Mouse (Mus musculus) A20 (cell line): Measurements from ENCODE around the gene Qser1.
"Not testable (repeated sequence)": the region's sequence is repeated elsewhere in the genome, so short reads cannot be mapped to it uniquely, and the experiment has no call there.

Source experiments
- DNase-seq: peaks from one replicate; pipeline ENCODE4 v3.0.0-alpha.2; 2011; ENCODE audit warnings: low read depth, low spot score

Gene Qser1

GRCm38 (mm10) chr2:104816371-104816827 is at the start of gene Qser1:
Gene Qser1, minus strand, starts transcription at chr2:104816760.
- no peak for DNase-seq

DNA sequence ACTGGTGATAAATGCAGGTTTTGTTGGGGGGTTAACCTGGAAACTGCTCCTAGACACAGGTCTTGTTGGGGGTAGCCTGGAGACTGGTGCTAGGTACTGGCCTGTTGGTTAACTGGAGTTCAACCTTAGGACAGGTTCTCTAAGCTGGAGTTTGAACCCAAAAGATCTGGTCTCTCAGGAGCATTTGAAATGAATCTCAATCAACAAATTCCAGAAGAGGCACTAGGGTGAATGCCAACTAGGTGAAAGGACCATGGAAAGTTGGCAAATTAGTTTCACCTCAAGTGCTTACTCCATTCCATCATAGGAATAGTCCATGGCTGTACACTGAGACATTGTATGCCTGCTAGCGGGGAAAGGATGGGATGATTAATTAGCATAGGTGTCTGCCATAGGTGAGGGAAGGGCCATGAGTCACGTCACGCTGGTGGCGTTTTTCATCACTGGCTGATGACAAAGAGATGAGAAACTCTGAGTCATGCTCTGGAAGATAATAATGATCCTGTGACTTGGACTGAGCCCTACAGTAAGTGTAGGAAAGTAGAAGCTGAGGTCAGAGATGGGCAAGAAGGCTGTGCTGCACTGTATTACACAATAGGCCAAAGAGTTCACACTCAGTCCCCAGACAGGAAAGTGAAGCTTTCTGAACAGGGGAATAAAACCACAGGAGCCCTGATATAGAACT is 47.8 kb upstream of the Qser1 start:
- DNase-seq, result no peak

DNA sequence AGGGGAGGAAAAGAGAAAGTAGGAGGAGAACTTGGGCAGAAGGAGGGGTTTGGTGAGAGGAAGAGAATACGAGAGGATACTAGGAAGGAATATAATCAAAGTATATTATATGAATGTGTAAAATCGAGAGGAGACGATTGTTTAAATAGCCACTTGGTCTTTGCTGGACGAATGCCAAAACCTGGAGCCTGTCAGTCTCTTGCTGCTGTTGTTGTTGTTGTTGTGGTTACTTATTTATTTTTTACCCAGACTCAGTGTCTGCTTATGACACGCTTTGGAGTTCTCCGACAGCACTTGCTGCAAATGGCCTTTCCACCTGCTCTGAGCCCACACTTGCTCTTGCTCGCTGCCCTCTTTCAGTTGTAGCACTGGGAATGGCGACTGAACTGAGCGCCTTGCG is 43.9 kb upstream of the Qser1 start:
- no peak for DNase-seq

DNA sequence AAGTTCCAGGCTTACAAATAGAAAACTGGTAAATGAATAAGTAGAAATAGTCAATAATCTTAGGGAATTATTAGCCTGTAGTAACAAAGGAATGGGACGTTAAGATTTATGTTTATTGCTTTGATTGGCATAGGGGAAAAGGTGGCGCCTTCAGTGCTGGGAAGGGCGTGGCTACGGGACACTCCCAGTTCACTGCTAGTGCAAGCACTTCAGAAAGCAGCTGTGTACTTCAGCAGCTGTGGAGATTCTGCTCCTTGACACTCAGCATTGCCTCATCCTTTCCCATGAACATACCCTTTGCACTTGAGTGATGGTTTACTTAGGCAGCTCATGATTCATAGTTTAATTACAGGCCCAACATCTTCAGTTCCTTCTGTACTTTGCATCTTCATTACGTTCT is 42.5 kb upstream of the Qser1 start:
- DNase-seq, result no peak

GRCm38 (mm10) chr2:104858083-104858482 is 41.5 kb upstream of the Qser1 start:
- DNase-seq, result not testable (repeated sequence)

DNA sequence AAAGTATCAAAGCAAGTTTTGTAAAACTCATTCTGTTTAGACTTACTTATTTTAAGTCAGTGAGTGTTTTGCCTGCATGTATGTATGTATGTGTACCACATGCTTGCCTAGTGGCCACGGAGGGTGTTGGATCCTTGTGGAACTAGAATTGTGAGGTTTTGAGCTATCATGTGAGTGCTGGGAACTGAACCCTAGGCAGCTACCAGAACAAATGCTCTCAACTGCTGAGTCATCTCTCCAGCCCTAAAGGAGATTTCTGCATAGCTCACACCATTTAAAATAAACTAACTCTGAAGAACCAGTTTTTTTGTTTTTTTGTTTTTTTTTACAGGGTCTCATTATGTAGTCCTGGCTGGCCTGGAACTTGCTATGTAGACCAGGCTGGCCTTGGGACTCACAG is 39.7 kb upstream of the Qser1 start:
- no peak for DNase-seq

- DNase-seq, result no peak
Measured at GRCm38 (mm10) chr2:104855732-104856131, 39.2 kb upstream of the Qser1 start.

DNA sequence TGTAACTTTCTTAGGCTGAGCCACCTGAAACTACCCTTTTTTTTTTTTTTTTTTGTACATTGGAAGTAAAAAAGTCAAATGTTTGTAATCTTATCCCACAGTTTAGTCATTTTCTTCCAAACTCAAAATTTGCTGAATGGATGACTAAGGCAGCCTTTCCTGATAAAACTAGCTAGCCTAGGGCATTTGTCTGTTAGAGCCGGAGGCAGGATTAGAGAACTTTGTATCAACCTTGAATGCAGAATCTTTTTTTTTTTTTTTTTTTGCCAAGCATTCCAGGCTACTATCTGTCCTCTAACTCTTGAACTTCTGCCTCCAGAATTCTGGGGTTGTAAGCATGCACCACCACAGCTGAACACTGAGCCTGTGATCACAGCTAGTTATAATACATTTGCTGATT is 38.3 kb upstream of the Qser1 start:
- no peak for DNase-seq

- no peak for DNase-seq
Measured at GRCm38 (mm10) chr2:104852546-104852945, 36.0 kb upstream of the Qser1 start.

GRCm38 (mm10) chr2:104851686-104852085 is 35.1 kb upstream of the Qser1 start:
- no peak for DNase-seq

DNA sequence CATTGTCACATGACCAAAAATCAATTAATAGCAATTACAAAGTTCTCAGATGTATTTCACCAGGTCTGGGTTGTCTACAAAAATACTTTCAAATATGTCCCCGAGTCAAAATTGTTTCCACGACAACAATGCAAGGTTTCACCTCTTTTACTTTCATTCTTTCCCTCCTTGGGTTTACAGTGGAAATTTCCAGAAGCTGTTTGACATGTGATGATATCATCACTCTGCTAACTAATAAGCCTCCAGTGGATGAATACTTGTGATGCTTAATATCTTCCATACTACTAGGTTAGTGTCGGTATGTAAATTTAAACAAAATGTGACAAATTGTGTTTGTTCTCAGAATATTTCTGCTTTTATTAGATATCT is 33.4 kb upstream of the Qser1 start:
- DNase-seq, result no peak

DNA sequence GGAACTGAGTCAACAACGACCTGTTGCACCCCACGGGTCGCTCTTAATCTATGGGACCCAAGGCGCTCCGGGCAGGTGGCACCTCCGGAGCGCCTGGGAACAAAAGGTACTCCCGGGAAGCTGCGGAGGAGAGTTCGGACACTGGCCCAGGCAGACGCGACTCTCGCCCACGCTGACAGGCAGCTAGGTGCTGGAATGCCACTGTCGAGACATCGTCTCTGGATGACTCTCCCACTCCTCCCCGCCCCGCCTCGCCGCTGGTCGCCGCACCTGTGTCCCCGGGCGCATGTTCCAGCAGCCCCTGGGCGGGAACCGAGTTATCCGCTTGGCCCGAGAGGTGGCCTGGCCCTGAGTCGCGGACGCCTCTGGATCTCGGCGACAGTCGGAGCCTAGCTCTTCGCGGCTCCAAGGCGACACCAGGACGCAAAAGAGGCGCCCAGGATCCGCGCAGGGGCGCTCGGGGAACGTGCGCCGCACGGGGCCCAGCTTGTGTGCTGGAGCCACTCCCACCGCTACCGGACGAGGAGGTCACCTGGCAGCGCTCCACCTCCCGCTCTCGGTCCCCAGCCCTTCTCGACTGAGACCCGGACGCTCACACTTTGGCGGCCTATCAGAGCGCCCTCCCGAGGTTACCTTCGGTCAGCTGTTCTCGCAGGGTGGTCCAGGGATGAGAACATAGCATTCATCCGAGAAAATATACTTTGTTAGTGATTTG is 32.9 kb upstream of the Qser1 start, which contains the start of gene Prrg4:
Prrg4 (minus strand) TSS at position 601 of the 715 bp plus-strand sequence.
- peak; percentile 79 for DNase-seq

- peak; percentile 64 for DNase-seq
Measured at GRCm38 (mm10) chr2:104848235-104849161, 31.9 kb upstream of the Qser1 start.

DNA sequence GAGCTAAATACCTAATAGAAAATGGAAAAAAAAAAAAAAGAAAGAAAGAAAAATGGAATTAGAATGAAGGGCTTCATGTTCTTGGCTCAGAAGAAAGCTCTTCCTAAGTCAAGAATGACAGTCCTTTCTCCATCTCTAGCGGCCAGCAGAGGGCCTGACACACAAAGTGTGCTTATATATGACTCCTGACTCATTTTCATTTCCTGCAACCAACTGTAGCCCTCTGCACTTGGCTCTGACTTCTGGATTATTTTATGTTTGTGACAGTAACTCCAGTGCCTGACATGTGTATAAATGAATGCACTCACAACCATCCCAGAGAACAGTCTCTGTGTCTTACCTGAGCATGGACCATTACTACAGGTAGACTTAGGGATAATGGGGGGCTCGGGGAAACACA is 31.1 kb upstream of the Qser1 start:
- peak; percentile 61 for DNase-seq

DNA sequence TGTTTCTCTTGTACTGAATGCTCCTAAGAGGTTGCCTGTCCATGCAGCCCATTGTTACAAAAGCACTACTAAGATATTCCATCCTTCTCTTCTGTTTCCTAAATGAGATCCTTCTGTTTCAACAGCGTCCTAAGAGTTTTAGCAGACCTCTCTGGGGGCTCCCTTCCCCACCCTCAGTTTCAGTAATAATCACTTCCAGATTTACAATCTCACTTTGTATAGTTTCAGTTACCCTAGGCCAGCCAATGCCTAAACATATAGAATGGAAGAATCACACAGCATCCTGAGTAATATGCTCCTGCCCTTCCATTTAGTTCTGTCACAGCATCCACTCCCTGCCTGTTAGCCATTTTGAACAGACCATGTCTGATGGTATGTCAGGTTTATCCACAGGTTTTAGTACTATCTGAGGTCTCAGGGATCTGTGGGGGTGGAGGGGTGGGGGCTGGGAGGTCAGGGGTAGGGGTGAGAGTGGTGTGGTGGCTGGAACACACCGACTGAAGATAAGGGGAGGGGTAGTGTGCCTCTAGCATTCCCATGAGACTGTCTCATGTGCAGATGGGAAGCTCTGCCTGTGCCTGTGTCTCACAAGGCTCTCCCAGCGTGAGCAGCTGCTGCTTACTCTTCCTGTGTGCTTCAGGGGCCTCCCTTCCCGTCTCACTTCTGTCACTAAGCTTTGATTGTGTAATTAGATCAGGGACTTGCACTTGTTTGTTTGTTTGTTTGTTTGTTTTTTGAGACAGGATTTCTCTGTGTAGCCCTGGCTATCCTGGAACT is 30.3 kb upstream of the Qser1 start:
- DNase-seq, result no peak

DNA sequence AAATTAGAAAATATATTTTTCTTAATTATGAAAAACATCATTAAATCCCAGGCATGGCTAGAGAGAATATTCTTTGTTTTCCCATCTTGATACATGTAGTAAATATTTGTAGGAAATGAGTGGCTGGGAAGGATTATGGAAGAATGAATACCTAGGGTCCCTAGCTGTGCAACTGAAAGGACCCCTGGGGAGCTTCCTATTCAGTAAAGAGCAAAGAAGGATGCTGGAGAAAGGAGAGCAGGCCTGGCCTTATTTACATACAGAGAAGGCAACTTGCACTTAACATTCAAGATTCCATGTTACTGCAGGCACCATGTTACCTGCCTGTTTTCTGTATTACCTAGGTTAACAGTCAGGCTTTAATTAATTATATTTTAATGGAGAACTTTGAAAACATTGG is 26.0 kb upstream of the Qser1 start:
- no peak for DNase-seq

- no peak for DNase-seq
Measured at GRCm38 (mm10) chr2:104841736-104842135, 25.2 kb upstream of the Qser1 start.

- DNase-seq, result no peak
Measured at GRCm38 (mm10) chr2:104840974-104841373, 24.4 kb upstream of the Qser1 start.

GRCm38 (mm10) chr2:104832486-104832885 is 15.9 kb upstream of the Qser1 start:
- DNase-seq, result no peak

DNA sequence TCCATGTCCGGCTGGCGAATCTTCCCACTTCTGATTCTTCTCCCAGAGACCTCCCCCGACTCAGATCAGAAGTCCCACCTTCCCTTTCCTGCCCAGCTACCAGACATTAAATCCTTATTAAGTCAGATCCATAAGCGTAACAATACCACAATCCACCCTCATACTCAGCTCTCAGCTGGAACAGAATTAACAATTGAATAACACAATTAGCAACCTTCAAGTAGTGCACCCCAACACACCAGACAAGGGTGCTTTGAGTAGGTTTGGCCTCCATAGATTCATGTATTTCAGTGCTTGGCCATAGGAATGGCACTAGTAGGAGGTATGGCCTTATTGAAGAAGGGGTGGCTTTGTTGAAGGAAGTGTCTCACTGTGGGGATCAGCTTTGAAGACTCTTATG is 9.6 kb upstream of the Qser1 start:
- DNase-seq, result no peak

- not testable (repeated sequence) for DNase-seq
Measured at GRCm38 (mm10) chr2:104818763-104819162, 2.2 kb upstream of the Qser1 start.
